Mouse (Mus musculus) C2C12 (cell line): ENCODE data around the gene Metap1d. TPM values are rescaled to one million over a fixed set of nuclear protein-coding genes. Genes with fewer than 3 reads are reported as not detected.
A peak's percentile ranks its signal among the peaks of the same experiment; 100 is the strongest.

ENCODE experiments used
- H3K27me3 ChIP-seq: one replicate; pipeline ENCODE4 v1.6.1; 2011; ENCODE audit not compliant: control insufficient read depth, insufficient read depth, insufficient read length
- H3K36me3 ChIP-seq: one replicate; pipeline ENCODE4 v1.6.1; 2011; ENCODE audit not compliant: control insufficient read depth, insufficient read depth
- H3K4me3 ChIP-seq: one replicate; pipeline ENCODE4 v1.5.1; 2011; ENCODE audit warnings: mild to moderate bottlenecking, control low read depth; ENCODE audit not compliant: poor library complexity, insufficient read depth, severe bottlenecking
- H3K79me2 ChIP-seq: one replicate; pipeline ENCODE4 v1.6.1; 2011; ENCODE audit not compliant: control insufficient read depth, insufficient read depth
- H3K79me3 ChIP-seq: one replicate; pipeline ENCODE4 v1.6.1; 2011; ENCODE audit warnings: low read depth, control low read depth
- H3ac ChIP-seq: one replicate; pipeline ENCODE3; 2011; ENCODE audit warnings: low read depth; ENCODE audit not compliant: control insufficient read depth, insufficient read length
- CEBPB ChIP-seq: IDR thresholded peaks from one replicate; pipeline ENCODE4 v1.6.1; 2011; ENCODE audit warnings: low read depth, mild to moderate bottlenecking, control low read depth, moderate library complexity
- CTCF ChIP-seq: IDR thresholded peaks from one replicate; pipeline ENCODE4 v1.5.1; 2011; ENCODE audit not compliant: control insufficient read depth, insufficient read depth, insufficient read length
- FOSL1 ChIP-seq: IDR thresholded peaks from one replicate; pipeline ENCODE4 v1.8.0; 2011; ENCODE audit warnings: mild to moderate bottlenecking, low read length; ENCODE audit not compliant: poor library complexity, insufficient read depth, severe bottlenecking
- MAX ChIP-seq: IDR thresholded peaks from one replicate; pipeline ENCODE4 v1.6.1; 2011; ENCODE audit warnings: mild to moderate bottlenecking, control low read depth
- MYOD1 ChIP-seq: IDR thresholded peaks from one replicate; pipeline ENCODE4 v1.6.1; 2011; ENCODE audit warnings: low read depth; ENCODE audit not compliant: control insufficient read depth, insufficient read length
- MYOG ChIP-seq: IDR thresholded peaks from one replicate; pipeline ENCODE4 v1.6.1; 2011; ENCODE audit not compliant: control insufficient read depth, insufficient read length; ENCODE audit errors: extremely low read depth
- USF1 ChIP-seq: IDR thresholded peaks from one replicate; pipeline ENCODE4 v1.6.1; 2011; ENCODE audit warnings: low read depth, mild to moderate bottlenecking, control low read depth, moderate library complexity
- polyA plus RNA-seq: library from polyadenylated mRNA; unstranded; fragments of >200 nt; fragmentation: generic; extraction: Trizol; gene quantifications from one replicate; pipeline ENCODE4 v1.2.1, GENCODE M21; 2012; ENCODE audit warnings: missing spikeins

Metap1d gene
- polyA plus RNA-seq, 1 experiment, result 10.2 TPM

GRCm38 (mm10) chr2:71528714-71529510, 75.8 kb downstream of the Metap1d start:
- H3K27me3 ChIP-seq, result no peaks in the 10 kb centered on the region
- peaks cover 1% of the 10 kb centered on the region for H3K79me3 ChIP-seq

GRCm38 (mm10) chr2:71529511-71530351, 76.7 kb downstream of the Metap1d start:
- H3K79me3 ChIP-seq, result peaks cover 1% of the 10 kb centered on the region
- H3K36me3 ChIP-seq, result peaks cover 4% of the 10 kb centered on the region
- H3K27me3 ChIP-seq, result no peaks in the 10 kb centered on the region
- peak overlapping the region; percentile 82 for H3ac ChIP-seq
- peaks cover 6% of the 10 kb centered on the region for H3K79me2 ChIP-seq
- peak overlapping the region; percentile 49 for H3K4me3 ChIP-seq
- TF ChIP-seq USF1, result no peak
- TF ChIP-seq MYOG, result no peak
- TF ChIP-seq CTCF, result no peak
- TF ChIP-seq MAX, result peak; percentile 32
- peak; percentile 92 for TF ChIP-seq CEBPB

More at GRCm38 (mm10) chr2:71528714-71529510, 75.8 kb downstream of the Metap1d start:
- Histone ChIP-seq H3K4me3 (peak overlapping the region; percentile 49), H3ac (peak overlapping the region; percentile 82), H3K36me3 (peaks cover 4% of the 10 kb centered on the region), H3K79me2 (peaks cover 6% of the 10 kb centered on the region)
- TF ChIP-seq MAX, result peak; percentile 17
- no peak for TF ChIP-seq FOSL1

GRCm38 (mm10) chr2:71530391-71531123, 77.5 kb downstream of the Metap1d start:
- Histone ChIP-seq H3K27me3 (no peaks in the 10 kb centered on the region), H3K36me3 (peaks cover 4% of the 10 kb centered on the region), H3K79me3 (peaks cover 1% of the 10 kb centered on the region), H3K4me3 (peak overlapping the region; percentile 49), H3K79me2 (peaks cover 6% of the 10 kb centered on the region), H3ac (peak overlapping the region; percentile 65)
- no peak for TF ChIP-seq MYOG
- no peak for TF ChIP-seq MYOD1

- Histone ChIP-seq H3K79me2 (peaks cover 6% of the 10 kb centered on the region), H3K79me3 (peaks cover 1% of the 10 kb centered on the region), H3K36me3 (peaks cover 4% of the 10 kb centered on the region), H3K4me3 (peak overlapping the region; percentile 49), H3K27me3 (no peaks in the 10 kb centered on the region), H3ac (peak overlapping the region; percentile 60)
- no peak for TF ChIP-seq MYOG
- no peak for TF ChIP-seq FOSL1
- no peak for TF ChIP-seq USF1
- TF ChIP-seq MYOD1, result no peak
- no peak for TF ChIP-seq CEBPB
- TF ChIP-seq MAX, result no peak
- no peak for TF ChIP-seq CTCF
Measured at GRCm38 (mm10) chr2:71531124-71531590, 78.1 kb downstream of the Metap1d start.

GRCm38 (mm10) chr2:71531990-71532970, 79.2 kb downstream of the Metap1d start:
- H3K36me3 ChIP-seq, result peaks cover 4% of the 10 kb centered on the region
- no peak overlapping the region for H3ac ChIP-seq
- H3K4me3 ChIP-seq, result no peak overlapping the region
- peaks cover 3% of the 10 kb centered on the region for H3K79me3 ChIP-seq
- H3K27me3 ChIP-seq, result no peaks in the 10 kb centered on the region
- TF ChIP-seq MAX, result no peak
- TF ChIP-seq MYOG, result no peak
- no peak for TF ChIP-seq CEBPB
- TF ChIP-seq USF1, result no peak
- no peak for TF ChIP-seq FOSL1
- no peak for TF ChIP-seq MYOD1
- peaks cover 6% of the 10 kb centered on the region for H3K79me2 ChIP-seq
